Mouse (Mus musculus) megakaryocyte, embryonic 14.5 days (primary cell): ENCODE measurements at regions not wholly inside any gene's neighbourhood (a gene's known extent, or its start where the extent isn't known, plus 50 kb on each side); places are given as distances from the start of the nearest gene placed in this dataset.
A peak's percentile ranks its signal among the peaks of the same experiment; 100 is the strongest.

Experiments
- H3K27me3 ChIP-seq: replicated peaks from 2 replicates; pipeline ENCODE3; 2012; ENCODE audit warnings: inconsistent platforms
- H3K36me3 ChIP-seq: replicated peaks from 2 replicates; pipeline ENCODE3; 2012; ENCODE audit warnings: low read length, inconsistent platforms, mixed read lengths
- H3K4me1 ChIP-seq: 2 replicates; pipeline ENCODE4 v1.6.1; 2012; ENCODE audit warnings: inconsistent platforms
- H3K4me3 ChIP-seq: replicated peaks from 2 replicates; pipeline ENCODE3; 2012; ENCODE audit warnings: moderate library complexity, mild to moderate bottlenecking, inconsistent platforms
- H3K9me3 ChIP-seq: 2 replicates; pipeline ENCODE4 v1.6.1; 2012; ENCODE audit warnings: inconsistent platforms
- FLI1 ChIP-seq: IDR thresholded peaks from 2 replicates; pipeline ENCODE4 v1.6.1; 2012; ENCODE audit warnings: low read length, inconsistent platforms, mixed read lengths
- GATA1 ChIP-seq: IDR thresholded peaks from 3 replicates; pipeline ENCODE4 v1.6.1; 2012; ENCODE audit warnings: mixed read lengths, low read length, inconsistent platforms, borderline replicate concordance

DNA sequence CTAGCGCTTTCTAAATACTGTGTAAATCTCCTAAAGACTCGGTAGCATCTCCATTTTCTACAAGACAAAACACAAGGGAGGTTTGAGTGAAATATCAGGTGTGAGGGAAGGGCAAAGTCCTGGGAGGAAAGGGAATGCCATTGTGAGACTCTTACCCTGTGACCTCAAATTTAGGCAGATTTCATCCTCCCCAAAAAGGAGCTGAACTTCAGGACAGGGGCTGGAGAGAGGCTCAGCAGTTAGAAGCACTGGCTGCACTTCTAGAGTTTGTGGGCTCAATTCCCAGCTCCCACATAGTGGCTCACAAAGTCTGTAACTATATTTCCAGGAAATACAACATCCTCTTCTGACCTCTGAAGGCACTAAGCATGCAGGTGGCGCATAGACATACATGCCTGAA, 66.6 kb upstream of the Sertad2 start:
- no peak for TF ChIP-seq GATA1
- TF ChIP-seq FLI1 = no peak
- peaks cover 16% of the 10 kb centered on the region for H3K9me3 ChIP-seq
- H3K4me1 ChIP-seq = peaks cover 33% of the 10 kb centered on the region
- H3K4me3 ChIP-seq = no peak overlapping the region
- H3K27me3 ChIP-seq = peaks cover 2% of the 10 kb centered on the region
- H3K36me3 ChIP-seq = peaks cover 6% of the 10 kb centered on the region

GRCm38 (mm10) chr11:20477183-20478037, 65.6 kb upstream of the Sertad2 start:
- peak overlapping the region; percentile 87 for H3K4me3 ChIP-seq
- TF ChIP-seq GATA1 (no peak), FLI1 (no peak)
- peaks cover 2% of the 10 kb centered on the region for H3K27me3 ChIP-seq

GRCm38 (mm10) chr11:20480632-20481031, 62.4 kb upstream of the Sertad2 start:
- H3K9me3 ChIP-seq = peaks cover 16% of the 10 kb centered on the region
- no peak overlapping the region for H3K4me3 ChIP-seq
- peaks cover 5% of the 10 kb centered on the region for H3K27me3 ChIP-seq
- TF ChIP-seq GATA1 (no peak), FLI1 (no peak)
- H3K36me3 ChIP-seq = peaks cover 6% of the 10 kb centered on the region
- peaks cover 23% of the 10 kb centered on the region for H3K4me1 ChIP-seq

More at GRCm38 (mm10) chr11:20477183-20478037, 65.6 kb upstream of the Sertad2 start:
- Histone ChIP-seq H3K4me1 (peaks cover 33% of the 10 kb centered on the region), H3K9me3 (peaks cover 16% of the 10 kb centered on the region), H3K36me3 (peaks cover 6% of the 10 kb centered on the region)

DNA sequence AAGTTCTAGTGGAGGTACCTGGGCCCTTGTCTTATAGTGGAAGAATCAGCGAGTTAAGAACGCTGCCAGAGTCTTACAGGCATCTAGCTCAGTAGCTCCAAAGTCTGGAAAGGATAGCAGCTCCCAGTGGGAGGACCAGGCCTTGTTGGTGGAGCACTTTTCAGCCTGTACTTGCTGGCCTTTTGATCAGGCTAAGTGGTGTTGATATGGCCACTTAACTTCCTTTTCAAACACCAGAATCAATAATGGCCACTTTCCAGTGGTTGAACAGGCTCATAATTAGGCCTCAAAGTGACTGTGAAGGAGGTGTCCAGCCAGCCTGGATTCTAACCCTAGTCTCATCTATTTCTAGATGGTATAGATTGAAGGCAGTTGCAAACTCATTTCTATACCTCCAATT, 57.7 kb upstream of the Sertad2 start:
- no peaks in the 10 kb centered on the region for H3K36me3 ChIP-seq
- no peak overlapping the region for H3K4me3 ChIP-seq
- peaks cover 9% of the 10 kb centered on the region for H3K9me3 ChIP-seq
- peaks cover 13% of the 10 kb centered on the region for H3K27me3 ChIP-seq
- peaks cover 7% of the 10 kb centered on the region for H3K4me1 ChIP-seq
- TF ChIP-seq GATA1 = no peak
- TF ChIP-seq FLI1 = no peak
